In the genomic region with DNA sequence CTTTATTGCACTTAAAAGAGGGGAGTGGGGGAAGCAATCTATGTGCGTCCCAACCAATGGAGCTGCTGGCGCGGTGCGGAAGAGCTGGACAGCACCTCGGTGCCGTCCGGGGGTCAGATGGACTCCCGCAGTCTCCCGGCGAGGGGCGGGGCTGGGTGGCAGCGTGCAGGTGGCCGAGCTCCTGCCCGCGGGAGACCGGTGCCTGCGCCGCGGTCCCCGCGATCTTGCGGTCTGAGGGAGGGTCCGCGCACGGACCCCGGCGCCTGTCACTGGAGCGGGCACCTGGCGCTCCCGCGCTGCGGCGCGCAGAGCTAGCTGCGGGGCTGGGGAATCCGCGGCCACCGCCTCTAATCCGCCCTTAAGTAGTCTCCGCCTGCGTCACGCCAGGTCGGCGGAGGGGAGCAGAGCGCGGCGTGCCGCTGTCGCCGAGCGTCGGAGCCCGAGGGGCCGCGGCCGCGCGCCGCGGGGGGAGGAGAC, we compare ENCODE assay signal across 9 mouse cellular contexts. TPM values are rescaled to one million over a fixed set of nuclear protein-coding genes. Genes with fewer than 3 reads are reported as not detected.
DNase-seq lines count a peak whose midpoint lies in the region; ATAC-seq and TF ChIP-seq lines count a peak whose summit lies in the region.
"Had no signal": no experiment of that assay in that cellular context is flagged by ENCODE, and none has a peak within 500 bp of the region (broad histone marks: within the 10 kb centered on the region; RNA-seq: fewer than 3 reads in every experiment).

A gene (minus strand): TSS at position 325 of the 477 bp plus-strand sequence.

- no peak within 1 kb of the TSS for H3K27ac ChIP-seq in heart, embryonic 16.5 days (ENCODE audit: low read length)
- H3K27ac ChIP-seq in liver, embryonic 14.5 days = no peak within 1 kb of the TSS

- TF ChIP-seq CTCF in liver, embryonic 14.5 days (IDR thresholded peaks at IDR 0.05; ENCODE audit: low read depth) = no peak

- under 1% methylated on average over 60 of the region's 60 CpGs for WGBS in heart, embryonic 16.5 days
- 1% methylated on average over 58 of the region's 60 CpGs for WGBS in liver, embryonic 14.5 days (ENCODE audit: insufficient replicate concordance)

- H3K4me2 ChIP-seq in heart, embryonic 16.5 days (ENCODE audit: low read depth, low read length) = peak within 1 kb of the TSS; percentile 88
- H3K4me2 ChIP-seq in liver, embryonic 14.5 days (ENCODE audit: low read depth) = peak within 1 kb of the TSS; percentile 16; the same call in 1 of the 2 replicates

- no peak for TF ChIP-seq EP300 in liver, embryonic 14.5 days (IDR thresholded peaks at IDR 0.05; ENCODE audit: low read depth)

- DNase-seq in heart, adult 11 months = peak; percentile 86
- no peak for DNase-seq in heart, adult 18-20 months
- peak; percentile 2 for DNase-seq in CD4-positive helper T cell, adult 2 months (ENCODE audit: low read depth, low spot score)
- peak; percentile 42 to 54 for DNase-seq in cerebellum, postnatal 14 days
- DNase-seq in liver, embryonic 14.5 days (ENCODE audit: low read depth in 3 of 3, low spot score in 3 of 3) = no peak
- DNase-seq in testis, postnatal 10 days (ENCODE audit: low spot score) = peak; percentile 52
- DNase-seq in B cell, adult 2 months = no peak

- H3K4me3 ChIP-seq in heart, embryonic 16.5 days (ENCODE audit: low read length) = peak within 1 kb of the TSS; percentile 57
- H3K4me3 ChIP-seq in liver, embryonic 14.5 days (ENCODE audit: insufficient read depth in 1 of 2, low read depth in 2 of 2, low read length in 2 of 2) = 0 out of 4 replicates have a peak within 1 kb of the TSS, but pooled peaks of 1 of the 2 experiments have one; percentile 4

- H3K36me3 ChIP-seq in heart, embryonic 16.5 days (ENCODE audit: control insufficient read depth, insufficient read depth) = no peaks in the 10 kb centered on the region
- H3K36me3 ChIP-seq in liver, embryonic 14.5 days (replicated peaks; ENCODE audit: control insufficient read depth, insufficient read depth, low read depth) = no peaks in the 10 kb centered on the region

- H3K27me3 ChIP-seq in heart, embryonic 16.5 days (ENCODE audit: control insufficient read depth, insufficient read depth, low read length) = peaks cover 41% of the 10 kb centered on the region
- peaks cover 25% of the 10 kb centered on the region for H3K27me3 ChIP-seq in liver, embryonic 14.5 days (ENCODE audit: control insufficient read depth, insufficient read depth, low read length)

- H3K9me3 ChIP-seq in heart, embryonic 16.5 days (replicated peaks; ENCODE audit: control insufficient read depth, low read length) = no peaks in the 10 kb centered on the region
- H3K9me3 ChIP-seq in liver, embryonic 14.5 days (ENCODE audit: control insufficient read depth, low read length) = no peaks in the 10 kb centered on the region

- H3K9ac ChIP-seq in heart, embryonic 16.5 days (ENCODE audit: low read length) = no peak within 1 kb of the TSS; the same call in 1 of the 2 replicates
- no peak within 1 kb of the TSS for H3K9ac ChIP-seq in liver, embryonic 14.5 days (replicated peaks)

- no peak for ATAC-seq in heart, embryonic 16.5 days (replicated peaks; ENCODE audit: extremely low read depth, insufficient read depth, low FRiP score)
- no peak for ATAC-seq in liver, embryonic 14.5 days (ENCODE audit: insufficient read depth)

- H3K4me1 ChIP-seq in heart, embryonic 16.5 days (ENCODE audit: control insufficient read depth, insufficient read depth, low read length) = peaks cover 8% of the 10 kb centered on the region; the same call in 1 of the 2 replicates
- no peaks in the 10 kb centered on the region for H3K4me1 ChIP-seq in liver, embryonic 14.5 days (replicated peaks; ENCODE audit: control insufficient read depth in 2 of 2, insufficient read depth in 2 of 2, low read length in 1 of 2)

RNA-seq across cellular contexts. Expression of the gene that starts here (rescaled TPM):
- not detected for total RNA-seq in heart, adult 18-20 months (2021)
- 0.07 TPM in 1 of 2 replicates, not detected in the other for polyA plus RNA-seq in heart, embryonic 16.5 days (2015; fragmentation: Nextera tagmentation; extraction: Ambion mirVana)
- 0.04 TPM in 1 of 2 replicates, not detected in the other for polyA plus RNA-seq in liver, embryonic 14.5 days (2012; rRNA removed)
- not detected in 2 replicates for polyA plus RNA-seq in liver, embryonic 14.5 days (2014; fragmentation: Nextera tagmentation; extraction: Ambion mirVana)
- polyA plus RNA-seq: gonadal fat pad, adult 2 months had no signal

Comparison
In these comparisons a context has a peak if more than half of its experiments do, and no peak if none do; other contexts are left out.
1. DNase-seq: peak in heart, adult 11 months (single experiment), CD4-positive helper T cell, adult 2 months (single experiment), cerebellum, postnatal 14 days (2 of 2) and testis, postnatal 10 days (single experiment); none in heart, adult 18-20 months (0 of 2), liver, embryonic 14.5 days (0 of 3) and B cell, adult 2 months (0 of 2).